Mouse (Mus musculus) erythroid progenitor cell, adult 5-6 weeks (primary cell): ENCODE measurements around the gene Rps12. TPM values are rescaled to one million over a fixed set of nuclear protein-coding genes. Genes with fewer than 3 reads are reported as not detected.
A peak's percentile ranks its signal among the peaks of the same experiment; 100 is the strongest.
"Not testable (repeated sequence)": the region's sequence is repeated elsewhere in the genome, so short reads cannot be mapped to it uniquely, and the experiment has no call there.

Experiments used
- ATAC-seq: replicated peaks from 2 replicates; pipeline ENCODE4 v1.8.0; 2016; ENCODE audit warnings: moderate number of reproducible peaks, mild to moderate bottlenecking, moderate TSS enrichment, inconsistent platforms; ENCODE audit not compliant: poor library complexity, low FRiP score, severe bottlenecking
- total RNA-seq, 2 experiments: library from RNA; stranded (forward) in 1 of 2; stranded (reverse) in 1 of 2; fragments of 150-400 nt in 1 of 2; fragments of 186-747, 209-891 nt in 1 of 2; gene quantifications; 2 replicates each; pipeline versions ENCODE4 v1.2.3 to v1.2.4; 2015 to 2017; ENCODE audit warnings: low replicate concordance in 2 of 2

Rps12 gene
- total RNA-seq, 2 experiments from 2014 or later, result 275 to 1,496 TPM

GRCm38 (mm10) chr10:23786631-23787038 lies 440 bp downstream of the Rps12 start:
- peak; percentile 51 for ATAC-seq

GRCm38 (mm10) chr10:23786040-23786439 lies 1.0 kb downstream of the Rps12 start:
- no peak for ATAC-seq

DNA sequence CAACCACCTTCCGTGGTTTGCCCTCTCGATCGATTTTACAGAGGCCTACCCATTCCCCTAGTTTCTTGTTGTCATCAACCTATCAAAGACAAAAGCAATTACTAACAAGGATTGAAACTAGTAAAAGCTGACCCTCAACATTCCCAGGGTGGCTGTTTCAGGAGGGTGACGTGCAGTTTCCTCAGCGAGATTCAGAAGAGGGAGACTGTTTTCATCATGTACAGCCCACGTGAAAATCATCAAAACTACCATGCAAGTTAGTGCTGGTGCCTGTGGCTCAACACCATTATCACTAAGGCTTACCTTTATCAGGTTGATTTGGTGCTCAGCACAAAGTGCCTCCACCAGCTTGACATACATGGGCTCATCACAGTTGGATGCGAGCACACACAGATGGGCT lies 1.5 kb downstream of the Rps12 start:
- not testable (repeated sequence) for ATAC-seq

DNA sequence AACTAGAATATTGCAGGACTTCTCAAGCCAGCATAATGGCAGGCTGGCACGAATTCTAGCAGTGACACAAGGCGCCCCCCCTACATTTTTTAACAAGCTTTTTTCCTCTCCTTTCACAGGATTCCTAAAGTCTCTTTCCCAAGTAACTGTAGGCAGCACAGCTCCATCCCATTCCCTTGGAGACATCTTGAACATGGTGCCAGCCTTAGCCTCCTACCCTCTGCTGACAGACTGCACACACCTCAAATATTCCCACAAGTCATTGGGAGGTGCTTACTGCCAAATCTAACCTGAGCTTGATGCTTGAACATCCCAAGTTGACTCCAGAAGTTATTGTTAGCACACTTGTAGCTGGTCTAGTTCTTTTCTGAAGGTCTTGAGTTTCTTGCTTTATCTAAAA lies 3.0 kb downstream of the Rps12 start:
- no peak for ATAC-seq

DNA sequence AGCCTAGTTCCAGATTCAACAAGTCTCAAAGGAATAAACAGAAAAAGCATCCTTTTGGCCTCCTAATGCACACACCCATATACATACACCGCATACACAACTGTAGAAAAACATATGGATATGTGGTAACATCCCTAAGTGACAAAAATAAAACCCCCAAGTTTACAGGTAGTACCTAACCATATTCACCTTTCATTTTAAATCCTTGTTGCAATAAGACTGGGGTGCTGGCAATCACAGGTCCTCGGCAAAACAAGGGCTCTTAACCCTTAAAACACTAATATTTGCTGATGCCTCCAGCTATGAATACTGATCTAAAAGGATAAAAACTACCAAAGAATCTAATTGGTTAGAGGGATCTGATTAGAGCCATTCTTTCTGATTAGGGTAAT lies 3.6 kb downstream of the Rps12 start:
- ATAC-seq, result no peak

DNA sequence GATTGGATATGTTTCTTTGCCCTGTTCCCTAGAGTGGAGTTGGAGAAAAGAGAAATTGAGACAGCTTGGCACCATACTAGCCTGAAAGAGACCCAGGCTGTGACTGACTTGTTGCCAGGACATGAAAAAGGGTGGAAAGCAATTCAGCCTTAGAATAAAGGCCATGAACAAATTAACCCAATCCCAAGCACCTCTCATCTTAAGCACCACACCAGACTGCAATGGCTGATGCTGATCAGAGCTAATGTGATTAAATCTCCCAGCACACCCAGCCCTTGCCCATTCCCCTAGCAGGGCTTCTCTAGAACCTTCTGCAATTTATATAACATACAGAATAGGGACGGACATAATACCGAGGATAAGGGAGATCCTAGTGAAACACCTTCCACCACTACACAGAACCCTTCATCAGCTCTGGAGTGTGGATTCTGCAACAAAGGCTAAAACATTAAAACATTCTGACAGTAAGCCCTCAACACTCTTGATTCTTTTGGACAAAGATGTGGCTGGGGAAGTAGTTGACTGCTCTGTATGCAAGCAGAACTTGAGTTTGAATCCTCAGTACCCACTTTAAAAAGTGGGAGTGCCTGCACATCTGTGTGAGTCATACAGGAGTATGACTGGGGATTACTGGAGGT lies 4.1 kb downstream of the Rps12 start:
- no peak for ATAC-seq

- no peak for ATAC-seq
Measured at GRCm38 (mm10) chr10:23781760-23782735, 5.0 kb downstream of the Rps12 start.

GRCm38 (mm10) chr10:23780539-23781275 lies 6.4 kb downstream of the Rps12 start:
- ATAC-seq, result peak; percentile 89

DNA sequence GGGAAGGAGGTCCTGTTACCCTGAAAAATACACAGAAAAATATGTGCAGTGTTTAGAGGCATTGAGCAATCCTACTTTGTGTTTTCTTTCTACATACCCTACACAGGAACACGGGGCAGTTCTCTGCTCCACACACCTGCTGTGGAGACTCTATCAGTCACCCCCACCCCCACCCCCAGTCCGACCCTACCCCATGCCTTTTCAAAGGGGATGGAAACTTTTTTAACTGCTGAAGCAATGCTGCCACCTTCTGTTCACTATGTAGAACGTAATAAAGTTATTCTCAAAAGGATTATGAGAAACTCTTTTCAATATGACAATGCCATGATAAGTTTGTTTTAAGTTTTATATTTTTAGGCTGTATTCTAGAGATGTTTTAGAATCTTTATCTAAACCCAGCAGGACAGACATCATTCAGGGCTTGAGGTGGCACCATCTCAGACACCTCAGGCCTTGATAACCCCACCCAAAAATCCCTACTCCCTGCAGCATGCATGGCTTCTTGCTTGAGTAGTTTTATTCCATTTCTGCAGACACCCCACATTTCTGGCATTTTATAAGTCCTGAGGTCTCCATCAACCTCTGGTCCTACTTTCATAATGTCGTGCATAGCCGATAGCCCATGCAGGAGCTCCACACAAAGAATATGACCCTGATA lies 9.7 kb downstream of the Rps12 start:
- no peak for ATAC-seq

DNA sequence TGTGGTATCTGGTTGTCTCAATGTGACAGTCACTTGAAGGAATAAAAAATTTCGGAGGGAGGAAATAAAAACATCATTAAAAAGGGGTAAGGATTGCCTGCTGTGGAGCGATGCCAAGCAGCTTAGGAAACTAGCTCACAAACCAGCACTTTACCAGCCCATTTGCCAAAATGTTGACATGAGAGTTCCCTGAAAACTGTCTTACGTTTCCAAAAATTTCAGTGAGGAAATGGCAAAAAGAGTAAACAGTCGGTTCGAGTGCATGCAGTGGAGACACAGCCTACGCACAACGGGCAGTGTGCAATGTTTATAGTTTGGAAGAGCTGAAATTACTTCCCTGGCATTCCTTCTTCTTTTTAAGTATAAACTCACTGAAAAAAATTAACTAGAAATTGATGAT lies 32.9 kb downstream of the Rps12 start:
- no peak for ATAC-seq

Other genes starting within 250 kb of the Rps12 start
- gene Slc18b1, start 9.7 kb upstream of the Rps12 start, total RNA-seq (2015; ENCODE audit: low replicate concordance), result 0.36 TPM in 1 of 2 replicates, not detected in the other
- gene Slc18b1, start 9.7 kb upstream of the Rps12 start, total RNA-seq (2017; ENCODE audit: low replicate concordance), result not detected in 2 replicates
- gene Vnn3, start 64.2 kb upstream of the Rps12 start, total RNA-seq (2015; ENCODE audit: low replicate concordance), result 5.4 TPM in 1 of 2 replicates, not detected in the other
- gene Vnn3, start 64.2 kb upstream of the Rps12 start, total RNA-seq (2017; ENCODE audit: low replicate concordance), result not detected in 2 replicates
- not detected in 2 replicates for gene Vnn1, start 107.4 kb upstream of the Rps12 start, total RNA-seq (2015; ENCODE audit: low replicate concordance)
- gene Vnn1, start 107.4 kb upstream of the Rps12 start, total RNA-seq (2017; ENCODE audit: low replicate concordance), result not detected in 2 replicates
- gene Taar1, start 133.1 kb upstream of the Rps12 start, total RNA-seq (2015; ENCODE audit: low replicate concordance), result not detected in 2 replicates
- gene Taar1, start 133.1 kb upstream of the Rps12 start, total RNA-seq (2017; ENCODE audit: low replicate concordance), result not detected in 2 replicates
- gene Taar2, start 151.3 kb upstream of the Rps12 start, total RNA-seq (2015; ENCODE audit: low replicate concordance), result not detected in 2 replicates
- gene Taar2, start 151.3 kb upstream of the Rps12 start, total RNA-seq (2017; ENCODE audit: low replicate concordance), result not detected in 2 replicates
- not detected in 2 replicates for gene Taar3, start 162.3 kb upstream of the Rps12 start, total RNA-seq (2015; ENCODE audit: low replicate concordance)
- gene Taar3, start 162.3 kb upstream of the Rps12 start, total RNA-seq (2017; ENCODE audit: low replicate concordance), result not detected in 2 replicates
- gene Taar4, start 173.2 kb upstream of the Rps12 start, total RNA-seq (2015; ENCODE audit: low replicate concordance), result not detected in 2 replicates
- gene Taar4, start 173.2 kb upstream of the Rps12 start, total RNA-seq (2017; ENCODE audit: low replicate concordance), result not detected in 2 replicates
- gene Taar5, start 183.4 kb upstream of the Rps12 start, total RNA-seq (2015; ENCODE audit: low replicate concordance), result not detected in 2 replicates
- not detected in 2 replicates for gene Taar5, start 183.4 kb upstream of the Rps12 start, total RNA-seq (2017; ENCODE audit: low replicate concordance)
- gene Taar6, start 198.4 kb upstream of the Rps12 start, total RNA-seq (2015; ENCODE audit: low replicate concordance), result not detected in 2 replicates
- not detected in 2 replicates for gene Taar6, start 198.4 kb upstream of the Rps12 start, total RNA-seq (2017; ENCODE audit: low replicate concordance)
- gene Taar7a, start 206.2 kb upstream of the Rps12 start, total RNA-seq (2015; ENCODE audit: low replicate concordance), result not detected in 2 replicates
- not detected in 2 replicates for gene Taar7a, start 206.2 kb upstream of the Rps12 start, total RNA-seq (2017; ENCODE audit: low replicate concordance)
- gene Taar7b, start 212.7 kb upstream of the Rps12 start, total RNA-seq (2015; ENCODE audit: low replicate concordance), result not detected in 2 replicates
- not detected in 2 replicates for gene Taar7b, start 212.7 kb upstream of the Rps12 start, total RNA-seq (2017; ENCODE audit: low replicate concordance)
- not detected in 2 replicates for gene Taar7d, start 239.9 kb upstream of the Rps12 start, total RNA-seq (2015; ENCODE audit: low replicate concordance)
- not detected in 2 replicates for gene Taar7d, start 239.9 kb upstream of the Rps12 start, total RNA-seq (2017; ENCODE audit: low replicate concordance)